Mouse (Mus musculus): ENCODE data around the gene Gjb1. TPM values are rescaled to one million over a fixed set of nuclear protein-coding genes. Genes with fewer than 3 reads are reported as not detected.

Gjb1 gene
- total RNA-seq, 2 experiments from 2014 or later: 6.4 to 8.8 TPM

GRCm38 (mm10) chrX:101419725-101420699 lies 43.8 kb downstream of the Gjb1 start:
- intact Hi-C loops (cut with DNase I): loop anchor here (1.0 to 5.0 kb wide), 4 partner anchors 9 to 288 kb away; partner anchors contain the start of genes Nono and Taf1
- H3K4me3 ChIP-seq: peak overlapping the region; percentile 59
- H3K27ac ChIP-seq: peak overlapping the region; percentile 91
- peak; percentile 84 for DNase-seq (ENCODE audit: extremely low spot score in 1 of 2, low spot score in 2 of 2)
- no peak for TF ChIP-seq CTCF (IDR thresholded peaks at IDR 0.05)

GRCm38 (mm10) chrX:101420700-101421095 lies 44.5 kb downstream of the Gjb1 start, which contains the start of gene Zmym3:
TSS of gene Zmym3 (minus strand) at chrX:101420849.
- DNase-seq (ENCODE audit: extremely low spot score in 1 of 2, low spot score in 2 of 2): no peak
- intact Hi-C loops (cut with DNase I): no loop called here
- TF ChIP-seq CTCF (IDR thresholded peaks at IDR 0.05): no peak
- peak within 1 kb of the TSS; percentile 91 for H3K27ac ChIP-seq
- peak within 1 kb of the TSS; percentile 59 for H3K4me3 ChIP-seq

GRCm38 (mm10) chrX:101423462-101423861 lies 47.3 kb downstream of the Gjb1 start:
- no peak overlapping the region for H3K4me3 ChIP-seq
- H3K27ac ChIP-seq: no peak overlapping the region
- intact Hi-C loops (cut with DNase I): loop anchor here (1.0 kb wide), 1 partner anchor 43 kb away; no protein-coding TSS in a partner anchor
- TF ChIP-seq CTCF (IDR thresholded peaks at IDR 0.05): no peak
- no peak for DNase-seq (ENCODE audit: extremely low spot score in 1 of 2, low spot score in 2 of 2)

GRCm38 (mm10) chrX:101427774-101428173 lies 51.6 kb downstream of the Gjb1 start:
- no peak overlapping the region for H3K4me3 ChIP-seq
- intact Hi-C loops (cut with DNase I): no loop called here
- no peak overlapping the region for H3K27ac ChIP-seq
- peak; percentile 43 for TF ChIP-seq CTCF (IDR thresholded peaks at IDR 0.05)
- DNase-seq (ENCODE audit: extremely low spot score in 1 of 2, low spot score in 2 of 2): no peak

GRCm38 (mm10) chrX:101428785-101429141 lies 52.6 kb downstream of the Gjb1 start:
- DNase-seq (ENCODE audit: extremely low spot score in 1 of 2, low spot score in 2 of 2): no peak
- H3K27ac ChIP-seq: peak overlapping the region; percentile 88
- no peak for TF ChIP-seq CTCF (IDR thresholded peaks at IDR 0.05)
- peak overlapping the region; percentile 56 for H3K4me3 ChIP-seq
- intact Hi-C loops (cut with DNase I): loop anchor here (1.0 kb wide), 1 partner anchor 9 kb away; no protein-coding TSS in a partner anchor

- intact Hi-C loops (cut with DNase I): loop anchor here (1.0 kb wide), 1 partner anchor 10 kb away; no protein-coding TSS in a partner anchor
- H3K27ac ChIP-seq: peak within 1 kb of the TSS; percentile 88
- peak within 1 kb of the TSS; percentile 56 for H3K4me3 ChIP-seq
- DNase-seq (ENCODE audit: extremely low spot score in 1 of 2, low spot score in 2 of 2): peak; percentile 60 to 84
- TF ChIP-seq CTCF (IDR thresholded peaks at IDR 0.05): peak; percentile 16
These were observed 53.2 kb downstream of the Gjb1 start, which contains the start of gene Nono for GRCm38 (mm10) chrX:101429142-101429949. TSS of gene Nono (plus strand) at chrX:101429318.

- no peak for DNase-seq (ENCODE audit: extremely low spot score in 1 of 2, low spot score in 2 of 2)
- no peak for TF ChIP-seq CTCF (IDR thresholded peaks at IDR 0.05)
- H3K27ac ChIP-seq: peak overlapping the region; percentile 76
- intact Hi-C loops (cut with DNase I): loop anchor here (1.0 to 10.0 kb wide), 2 partner anchors 11 to 215 kb away; partner anchors contain the start of gene Ogt
- peak overlapping the region; percentile 56 for H3K4me3 ChIP-seq
These were observed 53.8 kb downstream of the Gjb1 start for GRCm38 (mm10) chrX:101429976-101430375.

Other genes starting within 250 kb of the Gjb1 start
- gene Snx12, start 153.8 kb upstream of the Gjb1 start, total RNA-seq (2021): 10 to 100 TPM; 76.8 to 81.7 TPM
- 10 to 100 TPM; 16.6 to 18.1 TPM for gene Foxo4, start 121.8 kb upstream of the Gjb1 start, total RNA-seq (2021)
- gene Gm614, start 112.4 kb upstream of the Gjb1 start, total RNA-seq (2021): not detected
- 1 to 10 TPM; 1.4 to 2.0 TPM for gene Il2rg, start 108.1 kb upstream of the Gjb1 start, total RNA-seq (2021)
- gene Gm20489, start 107.4 kb upstream of the Gjb1 start, total RNA-seq (2021): not detected
- 10 to 100 TPM; 21.8 to 25.8 TPM for gene Med12, start 102.3 kb upstream of the Gjb1 start, total RNA-seq (2021)
- gene Nlgn3, start 77.2 kb upstream of the Gjb1 start, total RNA-seq (2021): 100 to 1,000 TPM; 159 to 160 TPM
- gene Zmym3, start 44.5 kb downstream of the Gjb1 start, total RNA-seq (2021): 100 to 1,000 TPM; 142 to 174 TPM
- 100 to 1,000 TPM in 1 of 2 experiments, 10 to 100 TPM in 1; 98.2 to 123 TPM for gene Nono, start 52.9 kb downstream of the Gjb1 start, total RNA-seq (2021)
- 1 to 10 TPM in 1 of 2 experiments, under 1 TPM in 1; 0.68 to 1.2 TPM for gene Itgb1bp2, start 72.7 kb downstream of the Gjb1 start, total RNA-seq (2021)
- gene Taf1, start 156.4 kb downstream of the Gjb1 start, total RNA-seq (2021): 10 to 100 TPM; 53.2 to 53.5 TPM

Data from left cerebral cortex, adult 2 months (tissue).